8 mouse cellular contexts compared by ENCODE assay signal in the genomic region with DNA sequence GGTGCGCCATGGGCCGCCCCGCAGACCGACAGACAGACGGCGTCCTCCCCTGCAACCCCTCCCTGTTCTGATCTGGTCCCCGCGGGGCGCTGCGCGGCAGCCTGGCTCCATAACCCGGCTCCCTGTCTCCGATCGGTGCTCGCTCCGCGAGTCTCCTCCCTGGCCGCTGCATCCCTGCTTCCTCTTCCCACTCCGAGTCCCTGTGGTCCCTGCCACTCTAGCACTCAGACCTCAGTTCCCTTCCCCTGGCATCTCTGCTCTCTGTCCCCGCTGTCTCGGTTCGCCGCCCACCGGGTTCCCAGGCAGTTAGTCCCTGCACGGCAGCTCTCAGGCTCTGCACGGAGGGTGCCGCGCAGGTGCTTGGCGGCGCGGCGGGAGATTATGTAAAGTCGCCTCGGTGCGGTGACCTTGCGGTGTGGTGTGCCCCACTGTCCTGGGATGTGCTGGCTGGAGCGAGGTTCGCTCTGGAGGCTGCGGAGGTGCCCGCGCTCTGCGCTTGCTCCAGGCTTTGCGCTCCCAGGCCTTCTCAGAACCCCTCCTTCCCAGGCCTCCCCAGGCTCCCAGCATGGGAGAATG. TPM values are rescaled to one million over a fixed set of nuclear protein-coding genes. Genes with fewer than 3 reads are reported as not detected.
DNase-seq lines count a peak whose midpoint lies in the region; ATAC-seq and TF ChIP-seq lines count a peak whose summit lies in the region.

No protein-coding gene starts in this region.

- WGBS in embryonic facial prominence, embryonic 13.5 days, result under 1% methylated on average over 43 of the region's 43 CpGs
- WGBS in hindbrain, postnatal 0 days, result under 1% methylated on average over 42 of the region's 43 CpGs
- WGBS in liver, embryonic 11.5 days, result 2% methylated on average over 43 of the region's 43 CpGs
- under 1% methylated on average over 43 of the region's 43 CpGs for WGBS in olfactory bulb, adult 2 months
- WGBS in thymus, adult 2 months, result 5% methylated on average over 43 of the region's 43 CpGs

- H3K4me1 ChIP-seq in embryonic facial prominence, embryonic 13.5 days, result peaks cover 8% of the 10 kb centered on the region; the same call in 1 of the 2 replicates
- H3K4me1 ChIP-seq in hindbrain, postnatal 0 days (ENCODE audit: insufficient read depth, low read length), result peaks cover 3% of the 10 kb centered on the region
- no peaks in the 10 kb centered on the region for H3K4me1 ChIP-seq in liver, embryonic 11.5 days (replicated peaks; ENCODE audit: control insufficient read depth, insufficient read depth, low read length)
- H3K4me1 ChIP-seq in olfactory bulb, adult 2 months (ENCODE audit: control insufficient read depth, insufficient read depth, low read length), result peaks cover 7% of the 10 kb centered on the region
- H3K4me1 ChIP-seq in thymus, adult 2 months (replicated peaks; ENCODE audit: control insufficient read depth, insufficient read depth, low read length), result no peaks in the 10 kb centered on the region

- H3K36me3 ChIP-seq in embryonic facial prominence, embryonic 13.5 days, result no peaks in the 10 kb centered on the region
- H3K36me3 ChIP-seq in hindbrain, postnatal 0 days (ENCODE audit: insufficient read depth, low read length), result no peaks in the 10 kb centered on the region
- H3K36me3 ChIP-seq in liver, embryonic 11.5 days (ENCODE audit: control insufficient read depth, insufficient read depth, low read length), result no peaks in the 10 kb centered on the region
- H3K36me3 ChIP-seq in thymus, adult 2 months (ENCODE audit: control insufficient read depth, insufficient read depth, low read length), result no peaks in the 10 kb centered on the region

- peak overlapping the region; percentile 73 for H3K4me3 ChIP-seq in embryonic facial prominence, embryonic 13.5 days
- peak overlapping the region; percentile 79 for H3K4me3 ChIP-seq in hindbrain, postnatal 0 days (ENCODE audit: low read length)
- H3K4me3 ChIP-seq in liver, embryonic 11.5 days (ENCODE audit: low read depth, low read length), result peak overlapping the region; percentile 55
- H3K4me3 ChIP-seq in olfactory bulb, adult 2 months (ENCODE audit: insufficient read depth, low read depth, low read length), result peak overlapping the region; percentile 86
- H3K4me3 ChIP-seq in thymus, adult 2 months (ENCODE audit: control insufficient read depth, insufficient read depth, low read length), result no peak overlapping the region

- peak; percentile 58 to 82 for DNase-seq in adrenal gland, adult (ENCODE audit: inconsistent age in 2 of 2, low spot score in 1 of 2)
- DNase-seq in adrenal gland, postnatal 4 days (ENCODE audit: low spot score in 2 of 2), result no peak
- peak; percentile 65 for DNase-seq in adrenal gland, postnatal 14 days
- peak; percentile 66 for DNase-seq in hindbrain, postnatal 0 days (ENCODE audit: low spot score)
- DNase-seq in liver, embryonic 11.5 days (ENCODE audit: low spot score), result peak; percentile 35
- no peak for DNase-seq in thymus, adult 2 months

- peak overlapping the region; percentile 97 for H3K4me2 ChIP-seq in embryonic facial prominence, embryonic 13.5 days
- peak overlapping the region; percentile 91 for H3K4me2 ChIP-seq in hindbrain, postnatal 0 days (ENCODE audit: low read depth, low read length)
- H3K4me2 ChIP-seq in liver, embryonic 11.5 days, result peak overlapping the region; percentile 79

- no peaks in the 10 kb centered on the region for H3K9me3 ChIP-seq in embryonic facial prominence, embryonic 13.5 days
- no peaks in the 10 kb centered on the region for H3K9me3 ChIP-seq in hindbrain, postnatal 0 days (ENCODE audit: low read length)
- H3K9me3 ChIP-seq in liver, embryonic 11.5 days (ENCODE audit: control insufficient read depth, low read length), result no peaks in the 10 kb centered on the region

- peaks cover 67% of the 10 kb centered on the region for H3K27me3 ChIP-seq in embryonic facial prominence, embryonic 13.5 days
- no peaks in the 10 kb centered on the region for H3K27me3 ChIP-seq in hindbrain, postnatal 0 days (ENCODE audit: insufficient read depth, low read length)
- peaks cover 39% of the 10 kb centered on the region for H3K27me3 ChIP-seq in liver, embryonic 11.5 days (replicated peaks; ENCODE audit: control insufficient read depth, insufficient read depth, low read length)
- H3K27me3 ChIP-seq in thymus, adult 2 months (ENCODE audit: control insufficient read depth, insufficient read depth, low read length), result no peaks in the 10 kb centered on the region; the same call in 1 of the 2 replicates

- 0 out of 2 replicates have a peak, but pooled peaks have one; percentile 50 for ATAC-seq in embryonic facial prominence, embryonic 13.5 days (ENCODE audit: insufficient number of reproducible peaks, insufficient read depth, low FRiP score, low TSS enrichment, low read depth)
- ATAC-seq in hindbrain, postnatal 0 days, result peak; percentile 82
- ATAC-seq in liver, embryonic 11.5 days (replicated peaks; ENCODE audit: low FRiP score), result no peak

- TF ChIP-seq POLR2A in olfactory bulb, adult 2 months (IDR thresholded peaks at IDR 0.05; ENCODE audit: insufficient read depth, low read depth, low read length), result no peak; the same call in 1 of the 2 replicates
- TF ChIP-seq POLR2A in thymus, adult 2 months (IDR thresholded peaks at IDR 0.05; ENCODE audit: control insufficient read depth, extremely low read depth, insufficient read depth, low read length, poor library complexity), result no peak

- no peak overlapping the region for H3K27ac ChIP-seq in embryonic facial prominence, embryonic 13.5 days
- peak overlapping the region; percentile 86 for H3K27ac ChIP-seq in hindbrain, postnatal 0 days
- no peak overlapping the region for H3K27ac ChIP-seq in liver, embryonic 11.5 days (ENCODE audit: low read depth, low read length)
- peak overlapping the region; percentile 88 for H3K27ac ChIP-seq in olfactory bulb, adult 2 months (ENCODE audit: insufficient read depth, low read depth, low read length)
- no peak overlapping the region for H3K27ac ChIP-seq in thymus, adult 2 months (ENCODE audit: control insufficient read depth, insufficient read depth, low read length)

- TF ChIP-seq CTCF in hindbrain, postnatal 0 days (IDR thresholded peaks at IDR 0.05; ENCODE audit: low read depth), result no peak
- TF ChIP-seq CTCF in olfactory bulb, adult 2 months (IDR thresholded peaks at IDR 0.05; ENCODE audit: insufficient read depth, low read depth, low read length), result no peak
- TF ChIP-seq CTCF in thymus, adult 2 months (IDR thresholded peaks at IDR 0.05; ENCODE audit: borderline replicate concordance, control insufficient read depth, extremely low read depth, insufficient read depth, low read length, poor library complexity), result no peak

- H3K9ac ChIP-seq in embryonic facial prominence, embryonic 13.5 days, result peak overlapping the region; percentile 75
- H3K9ac ChIP-seq in hindbrain, postnatal 0 days (replicated peaks; ENCODE audit: low read length), result peak overlapping the region; percentile 70
- no peak overlapping the region for H3K9ac ChIP-seq in liver, embryonic 11.5 days (ENCODE audit: low read depth, low read length)

RNA-seq across cellular contexts. Expression of gene Sh3gl2, which starts 0.8 kb away (rescaled TPM):
- 10 to 100 TPM; 13.0 to 16.5 TPM for total RNA-seq in adrenal gland, postnatal 4 days (2021)
- total RNA-seq in adrenal gland, postnatal 14 days (2021), result 17.3 and 20.4 TPM in 2 replicates
- polyA plus RNA-seq in embryonic facial prominence, embryonic 13.5 days (2015; fragmentation: Nextera tagmentation; extraction: Ambion mirVana), result 6.1 and 8.6 TPM in 2 replicates
- total RNA-seq in hindbrain, postnatal 0 days (2014; rRNA removed), result 41.9 and 44.7 TPM in 2 replicates
- 119 and 129 TPM in 2 replicates for polyA plus RNA-seq in hindbrain, postnatal 0 days (2015; fragmentation: Nextera tagmentation; extraction: Ambion mirVana)
- 0.67 and 0.69 TPM in 2 replicates for polyA plus RNA-seq in liver, embryonic 11.5 days (2014; fragmentation: Nextera tagmentation; extraction: Ambion mirVana)
- polyA plus RNA-seq in olfactory bulb, adult 2 months (2012; ENCODE audit: insufficient read depth, insufficient read length, low replicate concordance, missing spikeins), result 339 and 468 TPM in 2 replicates
- 0.11 and 0.22 TPM in 2 replicates for polyA plus RNA-seq in thymus, adult 2 months (2012; rRNA removed)

Comparison
In these comparisons a context has a peak if more than half of its experiments do, and no peak if none do; other contexts are left out.
1. DNase-seq: peak in adrenal gland, adult (2 of 2), adrenal gland, postnatal 14 days (single experiment), hindbrain, postnatal 0 days (single experiment) and liver, embryonic 11.5 days (single experiment); none in adrenal gland, postnatal 4 days (0 of 2) and thymus, adult 2 months (single experiment).
2. H3K27ac ChIP-seq: peak in hindbrain, postnatal 0 days (single experiment) and olfactory bulb, adult 2 months (single experiment); none in embryonic facial prominence, embryonic 13.5 days (single experiment), liver, embryonic 11.5 days (single experiment) and thymus, adult 2 months (single experiment).
3. RNA of gene Sh3gl2, which starts 0.8 kb away (polyA plus RNA-seq): 339 to 468 TPM in olfactory bulb, adult 2 months and 119 to 129 TPM in hindbrain, postnatal 0 days; 6.1 to 8.6 TPM in embryonic facial prominence, embryonic 13.5 days, 0.67 to 0.69 TPM in liver, embryonic 11.5 days and 0.11 to 0.22 TPM in thymus, adult 2 months; every median in the first group is over 10 times any median in the second.
4. Peak in every context shown above with its lines, with median percentiles within 50 percentile points of each other: H3K4me2 ChIP-seq.